Mouse (Mus musculus) forebrain, embryonic 11.5 days (tissue): ENCODE data around the gene Ankrd63. TPM values are rescaled to one million over a fixed set of nuclear protein-coding genes. Genes with fewer than 3 reads are reported as not detected.

Experiments
- ATAC-seq: fragments of 200-750 bp; cut with Nextera tagmentation; replicated peaks from 2 replicates; pipeline ENCODE4 v1.8.0; 2017; ENCODE audit warnings: moderate TSS enrichment; ENCODE audit not compliant: low FRiP score
- DNase-seq: peaks from one replicate; pipeline ENCODE4 v3.0.0-alpha.2; 2017; ENCODE audit warnings: low spot score
- H3K27ac ChIP-seq: fragments of 300-500 bp; sonication (generic); 2 replicates; pipeline ENCODE4 v1.5.1; 2014; ENCODE audit warnings: low read depth, low read length
- H3K27me3 ChIP-seq: fragments of 300-500 bp; sonication (generic); 2 replicates; pipeline ENCODE4 v1.6.1; 2014; ENCODE audit warnings: mild to moderate bottlenecking, low read length, mixed read lengths; ENCODE audit not compliant: control insufficient read depth, insufficient read depth
- H3K36me3 ChIP-seq: fragments of 300-500 bp; sonication (generic); 2 replicates; pipeline ENCODE4 v1.6.1; 2014; ENCODE audit warnings: mild to moderate bottlenecking, low read length, moderate library complexity, mixed read lengths; ENCODE audit not compliant: control insufficient read depth, insufficient read depth
- H3K4me1 ChIP-seq: fragments of 300-500 bp; sonication (generic); replicated peaks from 2 replicates; pipeline ENCODE4 v1.6.1; 2014; ENCODE audit warnings: low read length, mixed read lengths; ENCODE audit not compliant: control insufficient read depth, insufficient read depth
- H3K4me2 ChIP-seq: fragments of 300-500 bp; sonication (generic); 2 replicates; pipeline ENCODE4 v1.6.1; 2014; ENCODE audit warnings: low read depth, mild to moderate bottlenecking, low read length, moderate library complexity, mixed read lengths; ENCODE audit not compliant: severe bottlenecking
- H3K4me3 ChIP-seq: fragments of 300-500 bp; sonication (generic); 2 replicates; pipeline ENCODE4 v1.5.1; 2014; ENCODE audit warnings: low read depth, low read length
- H3K9ac ChIP-seq: fragments of 300-500 bp; sonication (generic); 2 replicates; pipeline ENCODE4 v1.6.1; 2014; ENCODE audit warnings: low read length
- H3K9me3 ChIP-seq: fragments of 300-500 bp; sonication (generic); 2 replicates; pipeline ENCODE4 v1.6.1; 2016; ENCODE audit warnings: low read length, mixed read lengths; ENCODE audit not compliant: control insufficient read depth
- WGBS: fragments of 180-500 bp; shearing (Covaris S2); extraction: QIAGEN DNeasy Blood & Tissue Kit; methylation state at CpG from one replicate; pipeline ENCODE4 v1.1.7; 2014; 5-methylcytosine and 5-hydroxymethylcytosine counted together
- polyA plus RNA-seq: library from polyadenylated mRNA; unstranded; fragments of >200 nt; fragmentation: Nextera tagmentation; extraction: Ambion mirVana; gene quantifications from 2 replicates; pipeline ENCODE4 v1.2.1, GENCODE M21; 2014

The Ankrd63 gene
- polyA plus RNA-seq, 1 experiment from 2014 or later: not detected

DNA sequence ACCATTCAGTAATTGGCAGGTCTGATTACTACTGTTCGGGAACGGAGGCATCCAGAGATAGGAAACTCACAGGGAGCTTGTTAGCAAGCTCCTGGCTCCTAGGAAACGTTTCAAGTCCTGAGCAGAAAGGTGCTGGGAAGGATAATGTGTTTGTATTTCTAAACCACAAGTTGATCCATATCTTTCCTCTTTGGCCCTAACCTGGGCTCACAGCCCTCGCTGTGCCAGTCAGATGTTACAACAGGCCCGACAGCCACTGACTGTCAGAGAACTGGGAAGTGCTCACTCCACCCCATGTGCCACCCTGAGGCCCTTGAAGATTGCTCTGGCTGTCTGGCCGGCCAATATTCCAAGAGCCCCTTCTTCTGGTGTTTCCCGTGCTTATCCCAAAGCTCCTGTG, 29.3 kb downstream of the Ankrd63 start:
- DNase-seq: no peak
- no peak overlapping the region for H3K9ac ChIP-seq
- no peaks in the 10 kb centered on the region for H3K36me3 ChIP-seq
- no peak overlapping the region for H3K27ac ChIP-seq
- peaks cover 46% of the 10 kb centered on the region for H3K27me3 ChIP-seq
- no peak for ATAC-seq
- H3K4me1 ChIP-seq: peaks cover 15% of the 10 kb centered on the region
- H3K4me3 ChIP-seq: no peak overlapping the region
- WGBS: 20% methylated on average over 7 of the region's 7 CpGs
- H3K9me3 ChIP-seq: no peaks in the 10 kb centered on the region
- H3K4me2 ChIP-seq: no peak overlapping the region

DNA sequence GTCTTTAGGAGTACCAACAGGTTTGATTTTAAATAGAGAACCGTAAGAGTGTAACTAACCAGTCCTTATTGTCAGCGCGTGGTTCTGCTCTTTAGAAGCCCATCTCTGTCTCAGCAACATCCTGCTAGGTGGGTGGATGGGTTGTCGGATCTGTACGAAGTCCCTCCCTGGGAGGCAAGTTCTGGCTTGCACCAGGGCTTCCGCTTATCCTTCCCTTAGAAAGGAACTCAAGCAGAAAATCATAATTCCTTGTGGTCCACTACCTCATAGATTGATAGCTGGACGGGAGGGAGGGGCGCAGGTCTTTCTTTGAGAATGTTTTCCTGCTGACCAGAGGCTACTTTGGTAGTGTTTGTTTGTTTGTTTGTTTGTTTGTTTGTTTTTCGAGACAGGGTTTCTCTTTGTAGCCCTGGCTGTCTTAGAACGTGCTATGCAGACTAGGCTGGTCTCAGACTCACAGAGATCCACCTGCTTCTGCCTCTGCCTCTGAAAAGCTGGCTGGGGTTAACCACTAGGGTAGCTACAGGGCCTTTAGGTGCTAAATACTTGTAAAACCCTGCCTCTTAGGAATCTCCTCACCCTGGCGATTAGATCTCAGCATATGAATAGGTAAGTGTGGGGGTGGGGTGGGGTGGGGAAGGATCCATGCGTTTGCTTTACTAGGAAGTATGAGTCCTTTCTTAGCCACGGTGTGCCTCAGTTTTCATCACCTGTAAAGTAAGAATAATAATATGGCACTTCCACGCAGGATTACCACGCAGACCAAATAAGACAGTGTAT, 29.9 kb downstream of the Ankrd63 start:
- no peak overlapping the region for H3K9ac ChIP-seq
- DNase-seq (no peak), ATAC-seq (no peak)
- peaks cover 42% of the 10 kb centered on the region for H3K27me3 ChIP-seq
- WGBS: 21% methylated on average over 15 of the region's 15 CpGs
- H3K36me3 ChIP-seq: no peaks in the 10 kb centered on the region
- H3K4me3 ChIP-seq: no peak overlapping the region
- peaks cover 15% of the 10 kb centered on the region for H3K4me1 ChIP-seq
- H3K9me3 ChIP-seq: no peaks in the 10 kb centered on the region
- H3K4me2 ChIP-seq: no peak overlapping the region
- H3K27ac ChIP-seq: no peak overlapping the region

- peaks cover 25% of the 10 kb centered on the region for H3K27me3 ChIP-seq
- H3K36me3 ChIP-seq: no peaks in the 10 kb centered on the region
- no peak for DNase-seq
- H3K9ac ChIP-seq: no peak overlapping the region
- H3K4me2 ChIP-seq: no peak overlapping the region
- H3K27ac ChIP-seq: no peak overlapping the region
- peaks cover 6% of the 10 kb centered on the region; the same call in 1 of the 2 replicates for H3K4me1 ChIP-seq
- 82% methylated on average over 1 of the region's 1 CpGs for WGBS
- H3K9me3 ChIP-seq: no peaks in the 10 kb centered on the region
- ATAC-seq: no peak
- no peak overlapping the region for H3K4me3 ChIP-seq
Observed at GRCm38 (mm10) chr2:118671728-118672127, 32.0 kb downstream of the Ankrd63 start.

DNA sequence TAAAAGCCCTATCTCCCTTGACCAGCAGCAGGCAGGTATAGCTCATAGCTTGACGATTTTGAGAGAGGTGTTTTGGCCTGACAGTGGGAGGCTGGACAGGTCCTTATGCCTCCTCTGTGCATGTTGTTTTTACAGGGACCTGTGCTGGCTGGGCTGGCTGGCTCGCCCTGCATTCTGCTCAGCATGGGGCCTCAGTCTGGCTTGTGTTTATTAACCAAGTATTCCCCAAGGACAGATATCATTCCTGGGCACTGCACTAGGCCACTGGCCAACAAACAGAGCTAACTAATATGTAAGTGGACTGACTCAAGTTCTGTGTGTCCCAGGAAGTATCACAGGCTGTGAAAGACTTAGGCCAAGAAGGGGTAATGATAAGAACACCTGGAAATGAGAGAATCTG, 34.0 kb downstream of the Ankrd63 start:
- Histone ChIP-seq H3K36me3 (no peaks in the 10 kb centered on the region), H3K27ac (no peak overlapping the region), H3K9ac (no peak overlapping the region), H3K9me3 (no peaks in the 10 kb centered on the region), H3K4me1 (0 out of 2 replicates have a peak, but pooled peaks cover 4% of the 10 kb centered on the region), H3K4me3 (no peak overlapping the region), H3K4me2 (no peak overlapping the region), H3K27me3 (peaks cover 8% of the 10 kb centered on the region)
- 46% methylated on average over 2 of the region's 2 CpGs for WGBS
- DNase-seq: no peak
- no peak for ATAC-seq

GRCm38 (mm10) chr2:118669245-118669644, 34.5 kb downstream of the Ankrd63 start:
- H3K27me3 ChIP-seq: peaks cover 6% of the 10 kb centered on the region
- H3K4me2 ChIP-seq: no peak overlapping the region
- 0 out of 2 replicates have a peak, but pooled peaks cover 4% of the 10 kb centered on the region for H3K4me1 ChIP-seq
- DNase-seq: no peak
- no peaks in the 10 kb centered on the region for H3K9me3 ChIP-seq
- H3K9ac ChIP-seq: no peak overlapping the region
- H3K4me3 ChIP-seq: no peak overlapping the region
- ATAC-seq: no peak
- no peaks in the 10 kb centered on the region for H3K36me3 ChIP-seq
- WGBS: 66% methylated on average over 6 of the region's 6 CpGs
- H3K27ac ChIP-seq: no peak overlapping the region

- Histone ChIP-seq H3K4me2 (no peak overlapping the region), H3K36me3 (no peaks in the 10 kb centered on the region), H3K4me1 (peaks cover 7% of the 10 kb centered on the region), H3K27ac (no peak overlapping the region), H3K9me3 (no peaks in the 10 kb centered on the region), H3K9ac (no peak overlapping the region), H3K4me3 (no peak overlapping the region), H3K27me3 (peaks cover 19% of the 10 kb centered on the region)
- WGBS: 75% methylated on average over 5 of the region's 5 CpGs
- DNase-seq (no peak), ATAC-seq (no peak)
Observed at GRCm38 (mm10) chr2:118667181-118667580, 36.6 kb downstream of the Ankrd63 start.

- Histone ChIP-seq H3K27me3 (peaks cover 22% of the 10 kb centered on the region), H3K4me1 (peaks cover 7% of the 10 kb centered on the region), H3K36me3 (no peaks in the 10 kb centered on the region), H3K4me3 (no peak overlapping the region), H3K4me2 (no peak overlapping the region), H3K27ac (no peak overlapping the region), H3K9me3 (no peaks in the 10 kb centered on the region), H3K9ac (no peak overlapping the region)
- DNase-seq (no peak), ATAC-seq (no peak)
- 88% methylated on average over 4 of the region's 4 CpGs for WGBS
Observed at GRCm38 (mm10) chr2:118665616-118666015, 38.1 kb downstream of the Ankrd63 start.

GRCm38 (mm10) chr2:118664975-118665516, 38.7 kb downstream of the Ankrd63 start:
- no peak for ATAC-seq
- Histone ChIP-seq H3K4me3 (no peak overlapping the region), H3K36me3 (no peaks in the 10 kb centered on the region), H3K4me2 (no peak overlapping the region), H3K4me1 (peaks cover 7% of the 10 kb centered on the region), H3K27me3 (peaks cover 22% of the 10 kb centered on the region), H3K9me3 (no peaks in the 10 kb centered on the region), H3K27ac (no peak overlapping the region), H3K9ac (no peak overlapping the region)
- DNase-seq: no peak
- WGBS: 72% methylated on average over 3 of the region's 3 CpGs
